Mouse (Mus musculus) brain, embryonic 14.5 days (tissue): ENCODE measurements around the gene Ccdc162.

ENCODE experiments used
- CTCF ChIP-seq: fragments of 200-500 bp; IDR thresholded peaks from 2 replicates; pipeline ENCODE4 v1.5.1; 2012; ENCODE audit warnings: inconsistent platforms, mild to moderate bottlenecking, moderate library complexity, borderline replicate concordance; ENCODE audit not compliant: insufficient read depth, insufficient read length; ENCODE audit errors: extremely low read depth
- POLR2A ChIP-seq: fragments of 200-500 bp; IDR thresholded peaks from 2 replicates; pipeline ENCODE4 v1.6.1; 2012; ENCODE audit warnings: mild to moderate bottlenecking, inconsistent platforms, borderline replicate concordance; ENCODE audit not compliant: poor library complexity, insufficient read depth, insufficient read length, severe bottlenecking; ENCODE audit errors: extremely low read depth

DNA sequence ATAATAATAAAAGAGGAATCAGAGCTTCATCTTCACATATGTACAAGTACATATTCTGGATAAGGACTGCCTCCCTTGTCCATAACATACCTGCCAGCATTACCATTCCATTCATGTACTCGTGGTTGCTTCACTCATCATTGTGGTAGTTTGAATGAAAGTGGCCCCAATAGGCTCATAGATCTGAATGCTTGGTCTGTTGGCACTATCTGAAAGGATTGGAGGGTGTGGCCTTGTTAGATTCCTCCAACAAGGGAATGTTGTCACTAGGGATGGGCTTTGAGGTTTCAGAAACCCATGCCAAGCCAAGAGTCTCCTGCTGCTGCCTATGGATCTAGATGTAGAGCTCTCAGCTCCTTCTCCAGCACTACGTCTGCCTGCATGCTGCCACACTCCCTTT is 180.4 kb downstream of the Ccdc162 start:
- TF ChIP-seq POLR2A: no peak
- TF ChIP-seq CTCF: no peak
